In genomic region chr8:115708936-115709780, GRCm38 (mm10) we compare ENCODE assay signal across 8 mouse cellular contexts. TPM values are rescaled to one million over a fixed set of nuclear protein-coding genes. Genes with fewer than 3 reads are reported as not detected.
DNase-seq lines count a peak whose midpoint lies in the region; ATAC-seq and TF ChIP-seq lines count a peak whose summit lies in the region.

No protein-coding gene starts in this region.

- WGBS in heart, embryonic 15.5 days, result 3% methylated on average over 19 of the region's 19 CpGs
- 4% methylated on average over 19 of the region's 19 CpGs for WGBS in liver, embryonic 11.5 days
- 1% methylated on average over 18 of the region's 19 CpGs for WGBS in neural tube, embryonic 11.5 days
- 1% methylated on average over 19 of the region's 19 CpGs for WGBS in stomach, postnatal 0 days

- ATAC-seq in heart, embryonic 15.5 days (replicated peaks; ENCODE audit: insufficient number of reproducible peaks, insufficient read depth, low FRiP score, low read depth), result no peak
- no peak for ATAC-seq in liver, embryonic 11.5 days (replicated peaks; ENCODE audit: low FRiP score)
- ATAC-seq in neural tube, embryonic 11.5 days (ENCODE audit: insufficient read depth, low FRiP score, low TSS enrichment), result no peak
- ATAC-seq in stomach, postnatal 0 days (ENCODE audit: low FRiP score, low TSS enrichment), result no peak

- 0 out of 2 replicates have a peak overlapping the region, but pooled peaks have one; percentile 13 for H3K9ac ChIP-seq in heart, embryonic 15.5 days
- no peak overlapping the region for H3K9ac ChIP-seq in liver, embryonic 11.5 days (ENCODE audit: low read depth, low read length)
- H3K9ac ChIP-seq in neural tube, embryonic 11.5 days (ENCODE audit: low read length), result no peak overlapping the region
- H3K9ac ChIP-seq in stomach, postnatal 0 days (ENCODE audit: low read length), result no peak overlapping the region

- no peak for TF ChIP-seq CTCF in embryonic fibroblast, embryonic 13.5 days (IDR thresholded peaks at IDR 0.05; ENCODE audit: borderline replicate concordance, insufficient read depth, low read length)
- TF ChIP-seq CTCF in stomach, postnatal 0 days (IDR thresholded peaks at IDR 0.05; ENCODE audit: low read depth), result peak; percentile 81

- no peak for TF ChIP-seq POLR2A in embryonic fibroblast, embryonic 13.5 days (IDR thresholded peaks at IDR 0.05; ENCODE audit: low read depth, low read length)

- no peak overlapping the region for H3K27ac ChIP-seq in embryonic fibroblast, embryonic 13.5 days (ENCODE audit: insufficient read depth, low read length)
- H3K27ac ChIP-seq in heart, embryonic 15.5 days, result no peak overlapping the region
- no peak overlapping the region for H3K27ac ChIP-seq in liver, embryonic 11.5 days (ENCODE audit: low read depth, low read length)
- no peak overlapping the region for H3K27ac ChIP-seq in neural tube, embryonic 11.5 days (ENCODE audit: low read depth, low read length)
- no peak overlapping the region for H3K27ac ChIP-seq in stomach, postnatal 0 days (replicated peaks)

- intact Hi-C loops in heart, postnatal 25 days (cut with DNase I), result loop anchor here (1.0 to 5.0 kb wide), 5 partner anchors 612 to 1257 kb away; no protein-coding TSS in a partner anchor

- H3K4me2 ChIP-seq in heart, embryonic 15.5 days, result peak overlapping the region; percentile 95
- H3K4me2 ChIP-seq in liver, embryonic 11.5 days, result peak overlapping the region; percentile 79
- H3K4me2 ChIP-seq in neural tube, embryonic 11.5 days (ENCODE audit: low read depth), result peak overlapping the region; percentile 82
- peak overlapping the region; percentile 85 for H3K4me2 ChIP-seq in stomach, postnatal 0 days (replicated peaks; ENCODE audit: low read depth)

- no peaks in the 10 kb centered on the region for H3K4me1 ChIP-seq in embryonic fibroblast, embryonic 13.5 days (ENCODE audit: control insufficient read depth, insufficient read depth, low read length)
- H3K4me1 ChIP-seq in heart, embryonic 15.5 days (replicated peaks), result peaks cover 17% of the 10 kb centered on the region
- no peaks in the 10 kb centered on the region; the same call in none of the 2 replicates for H3K4me1 ChIP-seq in liver, embryonic 11.5 days (replicated peaks; ENCODE audit: control insufficient read depth, insufficient read depth, low read length)
- H3K4me1 ChIP-seq in neural tube, embryonic 11.5 days (ENCODE audit: control insufficient read depth, insufficient read depth, low read length), result peaks cover 3% of the 10 kb centered on the region; the same call in 1 of the 2 replicates
- H3K4me1 ChIP-seq in stomach, postnatal 0 days (replicated peaks; ENCODE audit: control insufficient read depth, insufficient read depth), result no peaks in the 10 kb centered on the region

- no peaks in the 10 kb centered on the region for H3K9me3 ChIP-seq in heart, embryonic 15.5 days (replicated peaks)
- H3K9me3 ChIP-seq in liver, embryonic 11.5 days (ENCODE audit: control insufficient read depth, low read length), result no peaks in the 10 kb centered on the region
- no peaks in the 10 kb centered on the region for H3K9me3 ChIP-seq in neural tube, embryonic 11.5 days (ENCODE audit: control insufficient read depth, low read length)
- H3K9me3 ChIP-seq in stomach, postnatal 0 days (ENCODE audit: control insufficient read depth, low read length), result no peaks in the 10 kb centered on the region

- TF ChIP-seq EP300 in stomach, postnatal 0 days (optimal IDR thresholded peaks at IDR 0.05), result no peak

- H3K4me3 ChIP-seq in embryonic fibroblast, embryonic 13.5 days (ENCODE audit: insufficient read depth, low read length), result peak overlapping the region; percentile 53
- peak overlapping the region; percentile 77 for H3K4me3 ChIP-seq in heart, embryonic 15.5 days
- peak overlapping the region; percentile 28 for H3K4me3 ChIP-seq in liver, embryonic 11.5 days (ENCODE audit: low read depth, low read length)
- 0 out of 2 replicates have a peak overlapping the region, but pooled peaks have one; percentile 63 for H3K4me3 ChIP-seq in neural tube, embryonic 11.5 days (ENCODE audit: low read depth, low read length)
- H3K4me3 ChIP-seq in stomach, postnatal 0 days (ENCODE audit: low read depth, low read length), result peak overlapping the region; percentile 68

- peaks cover 32% of the 10 kb centered on the region for H3K27me3 ChIP-seq in heart, embryonic 15.5 days
- H3K27me3 ChIP-seq in liver, embryonic 11.5 days (replicated peaks; ENCODE audit: control insufficient read depth, insufficient read depth, low read length), result peaks cover 29% of the 10 kb centered on the region
- H3K27me3 ChIP-seq in neural tube, embryonic 11.5 days (ENCODE audit: control insufficient read depth, insufficient read depth, low read length), result 0 out of 2 replicates have a peak, but pooled peaks cover 2% of the 10 kb centered on the region
- H3K27me3 ChIP-seq in stomach, postnatal 0 days (ENCODE audit: control insufficient read depth, insufficient read depth, low read length), result no peaks in the 10 kb centered on the region

- H3K36me3 ChIP-seq in heart, embryonic 15.5 days, result no peaks in the 10 kb centered on the region
- H3K36me3 ChIP-seq in liver, embryonic 11.5 days (ENCODE audit: control insufficient read depth, insufficient read depth, low read length), result no peaks in the 10 kb centered on the region
- no peaks in the 10 kb centered on the region for H3K36me3 ChIP-seq in neural tube, embryonic 11.5 days (ENCODE audit: control insufficient read depth, insufficient read depth, low read length)
- H3K36me3 ChIP-seq in stomach, postnatal 0 days (ENCODE audit: control insufficient read depth, insufficient read depth, low read length), result no peaks in the 10 kb centered on the region

- peak; percentile 91 for DNase-seq in heart, adult 11 months
- no peak for DNase-seq in heart, postnatal 25 days (ENCODE audit: low spot score)
- peak; percentile 80 to 91 for DNase-seq in kidney, postnatal 25 days
- peak; percentile 72 for DNase-seq in liver, embryonic 11.5 days (ENCODE audit: low spot score)
- DNase-seq in neural tube, embryonic 11.5 days (ENCODE audit: low spot score), result peak; percentile 75
- peak; percentile 79 for DNase-seq in stomach, postnatal 0 days (ENCODE audit: low spot score)

RNA-seq across cellular contexts. Expression of gene Maf, which starts 1.6 kb away (rescaled TPM):
- total RNA-seq in heart, postnatal 25 days (2021), result 1 to 10 TPM; 7.9 to 8.3 TPM
- polyA plus RNA-seq in embryonic fibroblast, embryonic 13.5 days (2011; ENCODE audit: insufficient read length, low read depth, missing spikeins), result 9.8 and 22.0 TPM in 2 replicates
- 3.3 and 3.9 TPM in 2 replicates for polyA plus RNA-seq in heart, embryonic 15.5 days (2015; fragmentation: Nextera tagmentation; extraction: Ambion mirVana)
- 3.8 and 4.9 TPM in 2 replicates for polyA plus RNA-seq in liver, embryonic 11.5 days (2014; fragmentation: Nextera tagmentation; extraction: Ambion mirVana)
- 4.9 and 5.5 TPM in 2 replicates for polyA plus RNA-seq in neural tube, embryonic 11.5 days (2014; fragmentation: Nextera tagmentation; extraction: Ambion mirVana)
- 5.1 and 5.4 TPM in 2 replicates for polyA plus RNA-seq in stomach, postnatal 0 days (2015; fragmentation: Nextera tagmentation; extraction: Ambion mirVana)
